In genomic region chr1:62707101-62707912, GRCm38 (mm10) we compare ENCODE assay signal across 7 mouse cellular contexts. TPM values are rescaled to one million over a fixed set of nuclear protein-coding genes. Genes with fewer than 3 reads are reported as not detected.
DNase-seq lines count a peak whose midpoint lies in the region; ATAC-seq lines count a peak whose summit lies in the region.

No protein-coding gene starts in this region.

- H3K9ac ChIP-seq in heart, embryonic 16.5 days (ENCODE audit: low read length) = peak overlapping the region; percentile 79

- peaks cover 18% of the 10 kb centered on the region for H3K27me3 ChIP-seq in heart, embryonic 16.5 days (ENCODE audit: control insufficient read depth, insufficient read depth, low read length)
- H3K27me3 ChIP-seq in midbrain, embryonic 10.5 days (ENCODE audit: low read depth, poor library complexity, severe bottlenecking) = peaks cover 86% of the 10 kb centered on the region

- no peaks in the 10 kb centered on the region for H3K36me3 ChIP-seq in heart, embryonic 16.5 days (ENCODE audit: control insufficient read depth, insufficient read depth)
- H3K36me3 ChIP-seq in midbrain, embryonic 10.5 days = no peaks in the 10 kb centered on the region

- peak; percentile 59 for DNase-seq in urinary bladder, postnatal 14 days (ENCODE audit: low spot score)
- DNase-seq in urinary bladder, postnatal 25 days (ENCODE audit: low spot score) = no peak
- peak; percentile 71 for DNase-seq in embryo, embryonic 9.5 days (ENCODE audit: extremely low spot score)
- DNase-seq in left cerebral cortex, postnatal 4 days = peak; percentile 57
- DNase-seq in midbrain, embryonic 10.5 days (ENCODE audit: low spot score) = peak; percentile 70
- peak; percentile 36 for DNase-seq in testis, postnatal 14 days (ENCODE audit: low spot score)

- peak overlapping the region; percentile 66 for H3K4me3 ChIP-seq in heart, embryonic 16.5 days (ENCODE audit: low read length)
- H3K4me3 ChIP-seq in midbrain, embryonic 10.5 days = peak overlapping the region; percentile 64

- peak overlapping the region; percentile 100 for H3K4me2 ChIP-seq in heart, embryonic 16.5 days (ENCODE audit: low read depth, low read length)

- no peak for ATAC-seq in heart, embryonic 16.5 days (replicated peaks; ENCODE audit: extremely low read depth, insufficient read depth, low FRiP score)

- under 1% methylated on average over 35 of the region's 35 CpGs for WGBS in heart, embryonic 16.5 days
- WGBS in midbrain, embryonic 10.5 days = under 1% methylated on average over 35 of the region's 35 CpGs

- intact Hi-C loops in left cerebral cortex, postnatal 4 days (cut with DNase I) = loop anchor here (5.0 to 10.0 kb wide), 4 partner anchors 227 to 1525 kb away; no protein-coding TSS in a partner anchor

- peaks cover 14% of the 10 kb centered on the region; the same call in 1 of the 2 replicates for H3K4me1 ChIP-seq in heart, embryonic 16.5 days (ENCODE audit: control insufficient read depth, insufficient read depth, low read length)
- peaks cover 70% of the 10 kb centered on the region for H3K4me1 ChIP-seq in midbrain, embryonic 10.5 days

- no peaks in the 10 kb centered on the region for H3K9me3 ChIP-seq in heart, embryonic 16.5 days (replicated peaks; ENCODE audit: control insufficient read depth, low read length)
- H3K9me3 ChIP-seq in midbrain, embryonic 10.5 days (replicated peaks) = no peaks in the 10 kb centered on the region

- H3K27ac ChIP-seq in heart, embryonic 16.5 days (ENCODE audit: low read length) = no peak overlapping the region
- peak overlapping the region; percentile 78 for H3K27ac ChIP-seq in midbrain, embryonic 10.5 days (replicated peaks)

RNA-seq across cellular contexts. Expression of gene Nrp2, which starts 4.2 kb away (rescaled TPM):
- 6.9 and 8.5 TPM in 2 replicates for polyA plus RNA-seq in heart, embryonic 16.5 days (2015; fragmentation: Nextera tagmentation; extraction: Ambion mirVana)
- total RNA-seq in left cerebral cortex, postnatal 4 days (2021) = 10 to 100 TPM; 49.9 to 86.2 TPM
- polyA plus RNA-seq in midbrain, embryonic 10.5 days (2016; fragmentation: Nextera tagmentation; extraction: Ambion mirVana) = 10.7 and 13.2 TPM in 2 replicates
